Mouse (Mus musculus) bone marrow, adult 2 months (tissue): ENCODE results near the gene Kcne4.

Experiments used
- CTCF ChIP-seq: fragments of 200-500 bp; IDR thresholded peaks from 2 replicates; pipeline ENCODE4 v1.5.1; 2011; ENCODE audit warnings: low read length, control low read depth; ENCODE audit not compliant: control insufficient read depth, insufficient read depth
- POLR2A ChIP-seq: fragments of 200-500 bp; IDR thresholded peaks from 2 replicates; pipeline ENCODE4 v1.6.1; 2011; ENCODE audit warnings: low read depth, mild to moderate bottlenecking, control low read depth, low read length, borderline replicate concordance; ENCODE audit not compliant: control insufficient read depth

DNA sequence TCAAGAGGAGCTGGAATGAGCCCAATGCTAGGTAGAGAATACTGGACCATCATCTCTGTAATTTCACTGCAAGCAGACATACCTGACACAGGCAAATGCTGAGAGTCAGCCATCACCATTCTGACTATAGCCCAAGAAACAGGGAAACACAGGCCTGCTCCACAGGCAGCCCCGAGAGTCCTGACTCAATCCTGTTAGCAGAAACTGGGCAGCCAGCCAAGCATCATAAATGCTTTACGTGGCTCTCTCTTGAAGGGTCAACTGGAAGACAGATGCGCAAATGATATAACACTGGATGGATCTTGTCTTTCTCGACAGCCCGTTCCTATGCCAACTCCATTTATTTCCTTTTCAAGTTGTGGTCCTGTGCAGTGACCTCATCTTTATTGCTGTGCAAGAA is 34.7 kb upstream of the Kcne4 start:
- no peak for TF ChIP-seq CTCF
- TF ChIP-seq POLR2A: no peak
